Mouse (Mus musculus): ENCODE data around the gene Slc44a5. TPM values are rescaled to one million over a fixed set of nuclear protein-coding genes. Genes with fewer than 3 reads are reported as not detected.

Slc44a5 gene
- polyA plus RNA-seq, 1 experiment from 2014 or later = 0.53 TPM

GRCm38 (mm10) chr3:154300006-154300405 is 326.8 kb downstream of the Slc44a5 start:
- Histone ChIP-seq H3K9ac (ENCODE audit: low read length) (no peak overlapping the region), H3K27me3 (ENCODE audit: control insufficient read depth, insufficient read depth, low read length) (no peaks in the 10 kb centered on the region), H3K27ac (replicated peaks) (no peak overlapping the region), H3K4me2 (replicated peaks; ENCODE audit: low read depth) (no peak overlapping the region), H3K4me3 (ENCODE audit: low read depth, low read length) (no peak overlapping the region), H3K9me3 (ENCODE audit: control insufficient read depth, low read length) (no peaks in the 10 kb centered on the region), H3K4me1 (replicated peaks; ENCODE audit: control insufficient read depth, insufficient read depth) (no peaks in the 10 kb centered on the region), H3K36me3 (ENCODE audit: control insufficient read depth, insufficient read depth, low read length) (no peaks in the 10 kb centered on the region)
- 95% methylated on average over 9 of the region's 9 CpGs for WGBS
- TF ChIP-seq EP300 (optimal IDR thresholded peaks at IDR 0.05) = no peak
- no peak for TF ChIP-seq CTCF (IDR thresholded peaks at IDR 0.05; ENCODE audit: low read depth)
- ATAC-seq (ENCODE audit: low FRiP score, low TSS enrichment) (no peak), DNase-seq (ENCODE audit: low spot score) (no peak)

DNA sequence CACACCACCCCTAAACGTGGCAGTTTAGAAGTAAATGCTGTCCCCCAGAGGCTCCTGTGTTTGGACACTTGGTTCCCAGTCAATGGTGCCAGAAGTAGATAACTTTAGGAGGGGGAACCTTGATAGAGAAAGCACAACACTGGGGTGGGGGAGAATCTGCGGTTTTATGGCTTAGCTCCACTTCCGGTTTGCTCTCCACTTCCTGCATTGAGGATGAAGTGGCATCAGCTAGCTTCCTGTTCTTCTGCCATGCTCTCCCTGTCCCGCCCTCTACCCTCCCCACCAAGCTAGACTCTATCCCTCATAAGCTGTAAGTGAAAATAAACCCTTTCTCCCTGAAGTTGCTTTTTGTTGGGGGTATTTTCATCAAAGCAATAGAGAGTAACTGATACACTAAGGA is 327.9 kb downstream of the Slc44a5 start:
- no peak for TF ChIP-seq CTCF (IDR thresholded peaks at IDR 0.05; ENCODE audit: low read depth)
- no peaks in the 10 kb centered on the region for H3K27me3 ChIP-seq (ENCODE audit: control insufficient read depth, insufficient read depth, low read length)
- no peak overlapping the region for H3K4me3 ChIP-seq (ENCODE audit: low read depth, low read length)
- ATAC-seq (ENCODE audit: low FRiP score, low TSS enrichment) = no peak
- H3K9ac ChIP-seq (ENCODE audit: low read length) = no peak overlapping the region
- no peak for DNase-seq (ENCODE audit: low spot score)
- H3K27ac ChIP-seq (replicated peaks) = no peak overlapping the region
- no peak overlapping the region for H3K4me2 ChIP-seq (replicated peaks; ENCODE audit: low read depth)
- H3K36me3 ChIP-seq (ENCODE audit: control insufficient read depth, insufficient read depth, low read length) = no peaks in the 10 kb centered on the region
- H3K9me3 ChIP-seq (ENCODE audit: control insufficient read depth, low read length) = no peaks in the 10 kb centered on the region
- no peaks in the 10 kb centered on the region for H3K4me1 ChIP-seq (replicated peaks; ENCODE audit: control insufficient read depth, insufficient read depth)
- 84% methylated on average over 4 of the region's 4 CpGs for WGBS

DNA sequence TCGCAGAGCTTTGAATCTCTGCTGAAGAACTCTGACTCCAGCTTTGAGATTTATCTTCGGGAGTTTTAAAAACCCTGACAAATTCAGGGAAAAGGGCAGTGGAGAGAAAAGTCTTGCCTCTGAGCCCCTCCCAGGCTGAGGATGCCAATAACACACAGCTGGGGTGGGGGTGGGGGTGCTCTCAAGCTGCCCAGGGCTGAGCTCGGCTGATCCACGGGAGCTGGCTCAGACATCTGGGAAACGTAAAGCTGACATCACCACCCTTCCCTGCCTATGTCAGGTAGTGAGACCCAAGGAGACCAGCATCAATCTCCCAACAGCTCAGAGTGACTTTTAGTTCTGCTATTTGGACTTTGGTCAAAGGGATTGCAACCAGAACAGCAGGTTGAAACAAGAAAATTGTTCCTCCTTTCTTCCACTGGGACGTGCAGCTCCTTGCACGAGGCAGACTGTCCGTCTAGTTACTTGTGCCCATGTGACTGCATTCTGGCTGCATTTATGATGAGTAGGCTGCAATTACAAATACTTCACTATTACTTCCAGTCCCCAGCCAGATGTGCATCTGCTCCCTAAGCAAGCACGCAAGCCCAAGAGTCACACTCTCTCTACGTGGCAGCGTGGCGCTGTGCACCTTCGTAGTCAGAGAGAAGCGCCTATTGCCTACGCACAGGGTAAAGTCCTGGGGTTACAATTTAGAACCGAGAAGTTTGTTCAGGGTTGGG is 332.1 kb downstream of the Slc44a5 start:
- H3K4me1 ChIP-seq (replicated peaks; ENCODE audit: control insufficient read depth, insufficient read depth) = no peaks in the 10 kb centered on the region
- DNase-seq (ENCODE audit: low spot score) (no peak), ATAC-seq (ENCODE audit: low FRiP score, low TSS enrichment) (no peak)
- no peak for TF ChIP-seq EP300 (optimal IDR thresholded peaks at IDR 0.05)
- no peak for TF ChIP-seq CTCF (IDR thresholded peaks at IDR 0.05; ENCODE audit: low read depth)
- H3K4me2 ChIP-seq (replicated peaks; ENCODE audit: low read depth) = no peak overlapping the region
- H3K27me3 ChIP-seq (ENCODE audit: control insufficient read depth, insufficient read depth, low read length) = no peaks in the 10 kb centered on the region
- H3K36me3 ChIP-seq (ENCODE audit: control insufficient read depth, insufficient read depth, low read length) = no peaks in the 10 kb centered on the region
- H3K9me3 ChIP-seq (ENCODE audit: control insufficient read depth, low read length) = no peaks in the 10 kb centered on the region
- H3K27ac ChIP-seq (replicated peaks) = no peak overlapping the region
- WGBS = 42% methylated on average over 16 of the region's 16 CpGs
- no peak overlapping the region for H3K9ac ChIP-seq (ENCODE audit: low read length)
- no peak overlapping the region for H3K4me3 ChIP-seq (ENCODE audit: low read depth, low read length)

DNA sequence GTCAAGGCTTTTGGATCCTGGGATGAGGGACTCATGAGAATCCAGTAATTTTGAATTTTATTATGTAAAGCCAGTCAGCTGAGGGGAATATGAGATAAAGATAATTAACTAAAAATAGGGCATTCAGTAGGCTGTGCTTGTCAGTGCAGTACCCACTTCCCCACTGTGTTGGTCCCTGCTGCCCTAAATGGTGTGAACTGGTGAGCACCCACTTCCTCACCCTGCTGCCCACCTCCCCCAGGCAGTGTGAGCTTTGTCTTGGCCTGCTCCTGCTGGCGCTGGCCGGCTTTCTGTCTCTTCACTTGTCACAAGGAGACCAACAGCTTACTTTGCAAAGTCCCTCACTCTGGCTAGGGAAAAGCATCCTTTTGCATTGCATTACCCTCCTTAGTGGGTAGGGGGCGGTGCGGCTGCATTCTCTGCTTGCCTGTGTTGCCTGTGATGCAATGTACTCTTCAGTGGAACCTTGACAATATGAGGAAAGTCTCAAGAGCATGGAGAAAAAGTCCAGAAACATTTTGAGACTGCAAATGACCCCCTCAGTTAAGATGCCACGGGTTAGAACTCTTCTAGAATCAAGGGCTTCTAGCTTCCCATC is 344.5 kb downstream of the Slc44a5 start:
- ATAC-seq (ENCODE audit: low FRiP score, low TSS enrichment) = no peak
- H3K9me3 ChIP-seq (ENCODE audit: control insufficient read depth, low read length) = no peaks in the 10 kb centered on the region
- no peak overlapping the region for H3K4me2 ChIP-seq (replicated peaks; ENCODE audit: low read depth)
- no peaks in the 10 kb centered on the region for H3K4me1 ChIP-seq (replicated peaks; ENCODE audit: control insufficient read depth, insufficient read depth)
- DNase-seq (ENCODE audit: low spot score) = no peak
- no peaks in the 10 kb centered on the region; the same call in 1 of the 2 replicates for H3K27me3 ChIP-seq (ENCODE audit: control insufficient read depth, insufficient read depth, low read length)
- H3K4me3 ChIP-seq (ENCODE audit: low read depth, low read length) = no peak overlapping the region
- peak; percentile 61 for TF ChIP-seq CTCF (IDR thresholded peaks at IDR 0.05; ENCODE audit: low read depth)
- no peak for TF ChIP-seq EP300 (optimal IDR thresholded peaks at IDR 0.05)
- no peaks in the 10 kb centered on the region for H3K36me3 ChIP-seq (ENCODE audit: control insufficient read depth, insufficient read depth, low read length)
- no peak overlapping the region for H3K9ac ChIP-seq (ENCODE audit: low read length)
- H3K27ac ChIP-seq (replicated peaks) = no peak overlapping the region
- 22% methylated on average over 5 of the region's 5 CpGs for WGBS

Other genes starting within 250 kb of the Slc44a5 start
- gene St6galnac3, start 248.3 kb upstream of the Slc44a5 start, polyA plus RNA-seq (2015; fragmentation: Nextera tagmentation; extraction: Ambion mirVana) = 4.5 and 6.2 TPM in 2 replicates
- 0.08 and 0.12 TPM in 2 replicates for gene Asb17, start 129.2 kb upstream of the Slc44a5 start, polyA plus RNA-seq (2015; fragmentation: Nextera tagmentation; extraction: Ambion mirVana)
- 0.04 and 0.10 TPM in 2 replicates for gene Msh4, start 67.3 kb upstream of the Slc44a5 start, polyA plus RNA-seq (2015; fragmentation: Nextera tagmentation; extraction: Ambion mirVana)
- 27.5 and 29.8 TPM in 2 replicates for gene Rabggtb, start 60.4 kb upstream of the Slc44a5 start, polyA plus RNA-seq (2015; fragmentation: Nextera tagmentation; extraction: Ambion mirVana)
- 85.5 and 88.0 TPM in 2 replicates for gene Acadm, start 28.8 kb upstream of the Slc44a5 start, polyA plus RNA-seq (2015; fragmentation: Nextera tagmentation; extraction: Ambion mirVana)